Mouse (Mus musculus) MEL (cell line): ENCODE results near the gene Spo11. TPM values are rescaled to one million over a fixed set of nuclear protein-coding genes. Genes with fewer than 3 reads are reported as not detected.

ENCODE experiments used
- DNase-seq: peaks from one replicate; pipeline ENCODE4 v3.0.0; 2011; ENCODE audit warnings: low read depth, low spot score
- H3K27ac ChIP-seq: 2 replicates; pipeline ENCODE4 v1.5.1; 2012; ENCODE audit warnings: low read depth, mild to moderate bottlenecking, control low read depth, low read length, moderate library complexity; ENCODE audit not compliant: control insufficient read depth
- H3K27me3 ChIP-seq, 2 experiments: fragments of 150-350 bp in 1 of 2; sonication (generic) in 1 of 2; 2 replicates each; pipeline ENCODE4 v1.6.1; 2012; ENCODE audit warnings: low read length in 2 of 2, mild to moderate bottlenecking in 2 of 2, improper control_type of control experiment in 1 of 2, moderate library complexity in 1 of 2; ENCODE audit not compliant: insufficient read depth in 2 of 2, control insufficient read depth in 1 of 2
- H3K36me3 ChIP-seq, 2 experiments: 2 replicates each; pipeline ENCODE4 v1.6.1; 2012 to 2014; ENCODE audit warnings: low read length in 2 of 2, improper control_type of control experiment in 1 of 2, inconsistent platforms in 1 of 2, mild to moderate bottlenecking in 1 of 2; ENCODE audit not compliant: insufficient read depth in 2 of 2, control insufficient read depth in 1 of 2
- H3K4me1 ChIP-seq, 2 experiments: fragments of 150-350 bp in 1 of 2; sonication (generic) in 1 of 2; 2 replicates each; pipeline ENCODE4 v1.6.1; 2012; ENCODE audit warnings: low read length in 2 of 2, improper control_type of control experiment in 1 of 2, mild to moderate bottlenecking in 1 of 2; ENCODE audit not compliant: insufficient read depth in 2 of 2, control insufficient read depth in 1 of 2
- H3K4me3 ChIP-seq, 2 experiments: fragments of 150-350 bp in 1 of 2; sonication (generic) in 1 of 2; 2 replicates each; pipeline ENCODE4 v1.5.1; 2012; ENCODE audit warnings: low read depth in 2 of 2, low read length in 2 of 2, mild to moderate bottlenecking in 2 of 2, moderate library complexity in 2 of 2, control low read depth in 1 of 2, improper control_type of control experiment in 1 of 2; ENCODE audit not compliant: control insufficient read depth in 1 of 2, insufficient read depth in 1 of 2
- H3K79me2 ChIP-seq: 2 replicates; pipeline ENCODE4 v1.6.1; 2012; ENCODE audit warnings: mild to moderate bottlenecking, low read length, moderate library complexity; ENCODE audit not compliant: control insufficient read depth, poor library complexity, insufficient read depth
- H3K9ac ChIP-seq: 2 replicates; pipeline ENCODE4 v1.6.1; 2012; ENCODE audit warnings: low read depth, mild to moderate bottlenecking, control low read depth, low read length, moderate library complexity; ENCODE audit not compliant: control insufficient read depth, poor library complexity, severe bottlenecking
- H3K9me3 ChIP-seq: fragments of 150-350 bp; sonication (generic); replicated peaks from 2 replicates; pipeline ENCODE4 v1.6.1; 2012; ENCODE audit warnings: mild to moderate bottlenecking, low read length, improper control_type of control experiment, moderate library complexity; ENCODE audit not compliant: insufficient read depth
- BHLHE40 ChIP-seq: IDR thresholded peaks from 2 replicates; pipeline ENCODE4 v1.6.1; 2012; ENCODE audit warnings: low read depth, mild to moderate bottlenecking, inconsistent platforms, low read length, improper control_type of control experiment, borderline replicate concordance
- CHD1 ChIP-seq: IDR thresholded peaks from 2 replicates; pipeline ENCODE4 v1.6.1; 2012; ENCODE audit warnings: low read depth, mild to moderate bottlenecking, inconsistent platforms, low read length, improper control_type of control experiment
- CTCF ChIP-seq, 3 experiments: IDR thresholded peaks in 2 of 3; conservative IDR thresholded peaks in 1 of 3; 2 replicates each; pipeline ENCODE4 v1.5.1; 2011 to 2012; ENCODE audit warnings: low read length in 3 of 3, low read depth in 2 of 3, mild to moderate bottlenecking in 2 of 3, improper control_type of control experiment in 1 of 3, inconsistent platforms in 1 of 3, mixed read lengths in 1 of 3, moderate library complexity in 1 of 3; ENCODE audit not compliant: control insufficient read depth in 1 of 3, insufficient read depth in 1 of 3, poor library complexity in 1 of 3, severe bottlenecking in 1 of 3
- E2F4 ChIP-seq: IDR thresholded peaks from 2 replicates; pipeline ENCODE4 v1.6.1; 2011; ENCODE audit warnings: low read depth, low read length, improper control_type of control experiment, borderline replicate concordance
- ELF1 ChIP-seq: IDR thresholded peaks from 2 replicates; pipeline ENCODE4 v1.6.1; 2014; ENCODE audit warnings: low read depth, mild to moderate bottlenecking, inconsistent platforms, low read length, improper control_type of control experiment, moderate library complexity
- EP300 ChIP-seq, 2 experiments: IDR thresholded peaks; 2 replicates each; pipeline ENCODE4 v1.6.1; 2011; ENCODE audit warnings: improper control_type of control experiment in 2 of 2, low read length in 2 of 2, low read depth in 1 of 2, mild to moderate bottlenecking in 1 of 2
- ETS1 ChIP-seq: IDR thresholded peaks from 2 replicates; pipeline ENCODE4 v1.6.1; 2012; ENCODE audit warnings: low read depth, mild to moderate bottlenecking, inconsistent platforms, low read length, improper control_type of control experiment, moderate library complexity
- GABPA ChIP-seq: IDR thresholded peaks from 2 replicates; pipeline ENCODE4 v1.6.1; 2012; ENCODE audit warnings: low read depth, mild to moderate bottlenecking, inconsistent platforms, low read length, improper control_type of control experiment, moderate library complexity
- GATA1 ChIP-seq: IDR thresholded peaks from 2 replicates; pipeline ENCODE4 v1.6.1; 2011; ENCODE audit warnings: low read depth, low read length, improper control_type of control experiment
- HCFC1 ChIP-seq: IDR thresholded peaks from 2 replicates; pipeline ENCODE4 v1.6.1; 2012; ENCODE audit warnings: low read depth, mild to moderate bottlenecking, inconsistent platforms, low read length, improper control_type of control experiment, moderate library complexity
- KAT2A ChIP-seq: conservative IDR thresholded peaks from 2 replicates; pipeline ENCODE4 v1.6.1; 2012; ENCODE audit warnings: low read depth, low read length, improper control_type of control experiment, inconsistent platforms
- MAX ChIP-seq: IDR thresholded peaks from 2 replicates; pipeline ENCODE4 v1.6.1; 2011; ENCODE audit warnings: low read length, improper control_type of control experiment
- MAZ ChIP-seq: IDR thresholded peaks from 2 replicates; pipeline ENCODE4 v1.6.1; 2012; ENCODE audit warnings: low read depth, mild to moderate bottlenecking, inconsistent platforms, low read length, improper control_type of control experiment
- MEF2A ChIP-seq: IDR thresholded peaks from 2 replicates; pipeline ENCODE4 v1.6.1; 2014; ENCODE audit warnings: low read depth, mild to moderate bottlenecking, inconsistent platforms, low read length, improper control_type of control experiment; ENCODE audit not compliant: poor library complexity, insufficient replicate concordance, severe bottlenecking; ENCODE audit errors: extremely low read depth
- MYB ChIP-seq: IDR thresholded peaks from 2 replicates; pipeline ENCODE4 v1.6.1; 2011; ENCODE audit warnings: mild to moderate bottlenecking, low read depth, low read length, improper control_type of control experiment
- MYC ChIP-seq: IDR thresholded peaks from 2 replicates; pipeline ENCODE4 v1.6.1; 2011; ENCODE audit warnings: low read depth, mild to moderate bottlenecking, low read length, improper control_type of control experiment, moderate library complexity
- POLR2A ChIP-seq, 2 experiments: IDR thresholded peaks; 2 replicates each; pipeline ENCODE4 v1.6.1; 2011 to 2012; ENCODE audit warnings: low read length in 2 of 2, mild to moderate bottlenecking in 2 of 2, control low read depth in 1 of 2, improper control_type of control experiment in 1 of 2, low read depth in 1 of 2, moderate library complexity in 1 of 2; ENCODE audit not compliant: control insufficient read depth in 1 of 2, insufficient read depth in 1 of 2, poor library complexity in 1 of 2
- POLR2AphosphoS2 ChIP-seq: IDR thresholded peaks from 2 replicates; pipeline ENCODE4 v1.6.1; 2011; ENCODE audit warnings: low read length, improper control_type of control experiment
- POLR2AphosphoS5 ChIP-seq: IDR thresholded peaks from 2 replicates; pipeline ENCODE4 v1.6.1; 2012; ENCODE audit warnings: low read depth, borderline replicate concordance, mild to moderate bottlenecking, inconsistent platforms, low read length, moderate library complexity, mixed read lengths
- RAD21 ChIP-seq: IDR thresholded peaks from 2 replicates; pipeline ENCODE4 v1.6.1; 2011; ENCODE audit warnings: mild to moderate bottlenecking, low read depth, low read length, improper control_type of control experiment
- RCOR1 ChIP-seq: IDR thresholded peaks from 2 replicates; pipeline ENCODE4 v1.6.1; 2012; ENCODE audit warnings: low read depth, mild to moderate bottlenecking, inconsistent platforms, low read length, improper control_type of control experiment
- SIN3A ChIP-seq: IDR thresholded peaks from 2 replicates; pipeline ENCODE4 v1.6.1; 2012; ENCODE audit warnings: low read length, improper control_type of control experiment, inconsistent platforms
- SMC3 ChIP-seq: IDR thresholded peaks from 2 replicates; pipeline ENCODE4 v1.6.1; 2011; ENCODE audit warnings: low read depth, low read length, improper control_type of control experiment
- TAL1 ChIP-seq: IDR thresholded peaks from 2 replicates; pipeline ENCODE4 v1.6.1; 2012; ENCODE audit warnings: mild to moderate bottlenecking, inconsistent platforms, low read length, moderate library complexity, mixed read lengths
- TBP ChIP-seq: IDR thresholded peaks from 2 replicates; pipeline ENCODE4 v1.8.0; 2011; ENCODE audit warnings: low read depth, low read length, improper control_type of control experiment
- TCF12 ChIP-seq: IDR thresholded peaks from 2 replicates; pipeline ENCODE4 v1.6.1; 2014; ENCODE audit warnings: low read depth, mild to moderate bottlenecking, inconsistent platforms, low read length, improper control_type of control experiment, moderate library complexity
- UBTF ChIP-seq: IDR thresholded peaks from 2 replicates; pipeline ENCODE4 v1.6.1; 2012; ENCODE audit warnings: low read depth, mild to moderate bottlenecking, inconsistent platforms, low read length, improper control_type of control experiment, moderate library complexity, borderline replicate concordance; ENCODE audit not compliant: insufficient read depth
- ZC3H11A ChIP-seq: IDR thresholded peaks from 2 replicates; pipeline ENCODE4 v1.6.1; 2012; ENCODE audit warnings: low read depth, mild to moderate bottlenecking, inconsistent platforms, low read length, improper control_type of control experiment
- ZKSCAN1 ChIP-seq: IDR thresholded peaks from 2 replicates; pipeline ENCODE4 v1.6.1; 2012; ENCODE audit warnings: low read depth, mild to moderate bottlenecking, inconsistent platforms, low read length, improper control_type of control experiment, moderate library complexity
- ZMIZ1 ChIP-seq: IDR thresholded peaks from 2 replicates; pipeline ENCODE4 v1.6.1; 2012; ENCODE audit warnings: low read depth, mild to moderate bottlenecking, inconsistent platforms, low read length, improper control_type of control experiment, moderate library complexity
- ZNF384 ChIP-seq: IDR thresholded peaks from 2 replicates; pipeline ENCODE4 v1.6.1; 2012; ENCODE audit warnings: low read depth, mild to moderate bottlenecking, inconsistent platforms, low read length, improper control_type of control experiment
- polyA plus RNA-seq, 2 experiments: library from polyadenylated mRNA; stranded (reverse) in 1 of 2; unstranded in 1 of 2; fragments of >175 nt in 1 of 2; fragments of >200 nt in 1 of 2; gene quantifications; 2 replicates each; pipeline versions ENCODE4 v1.2.1 to v1.2.4; 2012; ENCODE audit warnings: low replicate concordance in 2 of 2, low read depth in 1 of 2; ENCODE audit not compliant: insufficient read length in 2 of 2, insufficient read depth in 1 of 2, missing spikeins in 1 of 2
- total RNA-seq: library from RNA; depleted of rRNA; stranded (reverse); fragments of 300-350 nt; gene quantifications from 2 replicates; pipeline ENCODE4 v1.2.3, GENCODE M21; 2012

Gene Spo11
- total and polyA plus RNA-seq, 3 experiments: not detected

DNA sequence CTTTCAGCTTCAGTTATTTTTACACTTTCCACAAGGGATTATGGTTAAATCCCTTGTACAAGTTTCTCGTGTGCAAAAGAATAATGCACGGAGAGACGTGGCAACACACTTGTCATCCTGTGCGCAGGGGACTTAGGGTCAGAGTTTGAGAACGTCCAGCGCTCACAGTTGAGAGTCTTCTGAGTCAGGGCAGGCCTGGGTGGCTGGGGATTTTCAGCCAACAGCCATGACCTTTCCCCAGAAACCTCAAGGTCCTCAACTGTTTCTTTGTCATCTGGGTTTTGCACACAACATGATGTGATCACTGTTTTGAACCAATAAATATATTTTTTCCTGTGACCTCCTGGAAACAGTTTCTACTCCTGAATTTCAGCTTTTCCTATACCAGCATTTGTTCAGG lies 12.7 kb downstream of the Spo11 start:
- H3K9ac ChIP-seq: no peak overlapping the region
- H3K79me2 ChIP-seq: no peaks in the 10 kb centered on the region
- H3K27me3 ChIP-seq: peaks cover 0 to 3% of the 10 kb centered on the region in 2 experiments; a peak in 1 of 4 replicates
- no peak overlapping the region for H3K27ac ChIP-seq
- no peak overlapping the region for H3K4me3 ChIP-seq
- H3K9me3 ChIP-seq: no peaks in the 10 kb centered on the region
- TF ChIP-seq HCFC1: no peak
- no peak for TF ChIP-seq RCOR1
- TF ChIP-seq ZC3H11A: no peak
- no peak for TF ChIP-seq UBTF
- TF ChIP-seq MYB: no peak
- no peak for TF ChIP-seq POLR2A (IDR thresholded peaks at IDR 0.05; ENCODE audit: control insufficient read depth in 1 of 2, insufficient read depth in 1 of 2, low read depth in 1 of 2, low read length in 2 of 2, poor library complexity in 1 of 2)
- TF ChIP-seq, all 39 proteins: peak for 0
- no peaks in the 10 kb centered on the region for H3K36me3 ChIP-seq
- no peaks in the 10 kb centered on the region for H3K4me1 ChIP-seq
- DNase-seq: no peak

GRCm38 (mm10) chr2:172996207-172996606 lies 18.7 kb downstream of the Spo11 start:
- no peak overlapping the region for H3K9ac ChIP-seq
- peak; percentile 75 for DNase-seq
- H3K36me3 ChIP-seq: no peaks in the 10 kb centered on the region
- peaks cover 0 to 3% of the 10 kb centered on the region in 2 experiments; a peak in 2 of 4 replicates for H3K4me1 ChIP-seq
- H3K9me3 ChIP-seq: no peaks in the 10 kb centered on the region
- no peak for TF ChIP-seq ZNF384
- no peak for TF ChIP-seq MYC
- peak; percentile 82 for TF ChIP-seq SMC3
- TF ChIP-seq ETS1: no peak
- TF ChIP-seq ELF1: no peak
- TF ChIP-seq GATA1: no peak
- no peak for TF ChIP-seq MAX
- TF ChIP-seq POLR2AphosphoS5: no peak
- TF ChIP-seq POLR2A (IDR thresholded peaks at IDR 0.05; ENCODE audit: control insufficient read depth in 1 of 2, insufficient read depth in 1 of 2, low read depth in 1 of 2, low read length in 2 of 2, poor library complexity in 1 of 2): no peak
- no peak for TF ChIP-seq TAL1
- no peak for TF ChIP-seq CHD1
- no peak for TF ChIP-seq TCF12
- TF ChIP-seq CTCF (IDR thresholded peaks at IDR 0.05 in 2 of 3, conservative IDR thresholded peaks at IDR 0.05 in 1 of 3; ENCODE audit: control insufficient read depth in 1 of 3, insufficient read depth in 1 of 3, low read depth in 2 of 3, low read length in 3 of 3, poor library complexity in 1 of 3, severe bottlenecking in 1 of 3): peak; percentile 69 to 86 (median 84)
- TF ChIP-seq UBTF: no peak
- TF ChIP-seq E2F4: no peak
- TF ChIP-seq POLR2AphosphoS2: no peak
- no peak for TF ChIP-seq MEF2A
- no peak for TF ChIP-seq SIN3A
- TF ChIP-seq HCFC1: no peak
- TF ChIP-seq KAT2A: no peak
- TF ChIP-seq TBP: no peak
- TF ChIP-seq EP300 (IDR thresholded peaks at IDR 0.05; ENCODE audit: low read depth in 1 of 2, low read length in 2 of 2): no peak
- no peak for TF ChIP-seq MYB
- peak; percentile 78 for TF ChIP-seq ZC3H11A
- no peak for TF ChIP-seq ZKSCAN1
- TF ChIP-seq BHLHE40: peak; percentile 41; the same call in 1 of the 2 replicates
- TF ChIP-seq GABPA: no peak
- peak; percentile 80; the same call in 1 of the 2 replicates for TF ChIP-seq MAZ
- peak; percentile 83 for TF ChIP-seq RAD21
- no peak for TF ChIP-seq ZMIZ1
- peaks cover 0 to 3% of the 10 kb centered on the region in 2 experiments; a peak in 1 of 4 replicates for H3K27me3 ChIP-seq
- H3K27ac ChIP-seq: no peak overlapping the region
- H3K4me3 ChIP-seq: no peak overlapping the region
- peaks cover 13% of the 10 kb centered on the region for H3K79me2 ChIP-seq
